Mouse (Mus musculus) left cerebral cortex, postnatal 4 days (tissue): ENCODE measurements around the gene Castor1. TPM values are rescaled to one million over a fixed set of nuclear protein-coding genes. Genes with fewer than 3 reads are reported as not detected.
"Not testable (repeated sequence)": the region's sequence is repeated elsewhere in the genome, so short reads cannot be mapped to it uniquely, and the experiment has no call there.

ENCODE experiments used
- DNase-seq: peaks from one replicate; pipeline ENCODE4 v3.0.0-alpha.2; 2022
- intact Hi-C: fragments of 180-260 bp; cut with DNase I; formaldehyde crosslinking; loops from one replicate; pipeline ENCODE4 v1.15.1; 2025
- total RNA-seq, 2 experiments: library from RNA; stranded (reverse); gene quantifications; 2 replicates each; pipeline ENCODE4 v1.2.3; 2021

Castor1 gene
- 1 to 10 TPM; 1.8 to 1.9 TPM for total RNA-seq

DNA sequence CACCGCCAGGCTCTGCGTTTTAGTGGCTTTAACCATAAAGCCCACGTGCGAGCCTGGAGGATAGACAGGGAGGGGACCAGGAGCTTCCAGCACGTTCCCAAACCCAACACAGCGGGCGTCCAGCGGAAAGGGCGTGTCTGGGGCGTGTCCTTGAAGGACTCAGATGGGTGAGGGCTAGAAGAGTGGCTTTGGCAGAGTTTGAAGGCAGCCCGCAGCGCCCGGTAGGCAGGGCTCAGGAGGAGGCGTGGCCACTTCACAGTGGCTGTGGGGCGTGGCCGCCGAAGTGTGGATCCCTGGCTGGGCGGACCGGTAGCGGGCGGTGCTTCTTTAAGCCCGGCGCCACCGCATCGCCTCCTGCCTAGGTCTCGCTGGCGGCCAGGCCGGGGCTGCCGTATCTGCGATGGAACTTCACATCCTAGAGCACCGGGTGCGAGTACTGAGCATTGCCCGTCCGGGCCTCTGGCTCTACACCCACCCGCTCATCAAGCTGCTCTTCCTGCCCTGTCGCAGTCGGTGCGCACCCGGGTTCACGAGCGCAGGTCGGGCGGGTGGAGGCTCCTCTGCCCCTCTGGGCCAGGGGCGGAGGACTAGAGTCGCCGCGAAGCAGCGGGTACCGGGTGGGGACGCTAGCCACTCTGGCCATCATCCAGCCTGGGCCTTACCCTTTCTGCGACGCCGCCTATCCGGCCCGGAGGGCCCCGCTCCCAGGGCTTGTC lies at the start of gene Castor1:
Gene Castor1, plus strand, starts transcription at position 312 of the 716 bp plus-strand sequence.
- intact Hi-C loops: loop anchor here (2.0 kb wide), 1 partner anchor 83 kb away; the partner anchor contains the start of gene Rnf215
- peak; percentile 57 for DNase-seq

- peak; percentile 44 for DNase-seq
- intact Hi-C loops: no loop called here
These were observed 43.4 kb upstream of the Castor1 start for GRCm38 (mm10) chr11:4174586-4174985.

DNA sequence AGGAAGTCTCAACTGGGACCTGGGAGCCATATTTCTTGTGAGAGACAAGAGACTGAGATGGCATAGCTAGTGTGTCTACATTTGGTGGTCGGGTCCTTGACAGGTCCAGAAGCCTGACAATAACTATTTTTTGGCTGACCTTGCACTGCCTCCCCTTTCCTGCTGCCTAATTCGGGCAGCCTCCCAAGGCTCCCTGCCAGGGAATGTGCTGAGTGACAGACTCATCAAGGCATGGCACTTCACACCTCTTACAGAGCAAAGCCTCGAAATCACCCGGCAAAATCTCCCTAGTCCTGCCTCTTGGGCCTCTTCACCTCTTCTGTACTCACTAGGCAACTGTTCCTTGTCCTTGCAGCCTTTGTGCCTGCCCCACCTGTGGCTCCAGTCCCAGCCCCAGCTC lies 40.3 kb upstream of the Castor1 start:
- intact Hi-C loops: no loop called here
- DNase-seq: no peak

GRCm38 (mm10) chr11:4182061-4182460 lies 36.0 kb upstream of the Castor1 start:
- no peak for DNase-seq
- intact Hi-C loops: no loop called here

GRCm38 (mm10) chr11:4183511-4183910 lies 34.5 kb upstream of the Castor1 start:
- intact Hi-C loops: no loop called here
- no peak for DNase-seq

- DNase-seq: no peak
- intact Hi-C loops: no loop called here
These were observed 33.6 kb upstream of the Castor1 start for GRCm38 (mm10) chr11:4184251-4184952.

GRCm38 (mm10) chr11:4185480-4185879 lies 32.5 kb upstream of the Castor1 start:
- DNase-seq, intact Hi-C loops: not testable (repeated sequence)

- intact Hi-C loops: no loop called here
These were observed 31.3 kb upstream of the Castor1 start, which contains the start of gene Tbc1d10a for GRCm38 (mm10) chr11:4186486-4187317. Tbc1d10a (plus strand) TSS chr11:4186789.

GRCm38 (mm10) chr11:4187318-4187700 lies 30.7 kb upstream of the Castor1 start:
- intact Hi-C loops: no loop called here
- peak; percentile 10 for DNase-seq

More at GRCm38 (mm10) chr11:4186486-4187317, 31.3 kb upstream of the Castor1 start, which contains the start of gene Tbc1d10a:
- DNase-seq: peak; percentile 99

- intact Hi-C loops: no loop called here
- no peak for DNase-seq
These were observed 28.8 kb upstream of the Castor1 start for GRCm38 (mm10) chr11:4189182-4189581.

GRCm38 (mm10) chr11:4190677-4191076 lies 27.3 kb upstream of the Castor1 start:
- intact Hi-C loops: no loop called here
- DNase-seq: no peak

DNA sequence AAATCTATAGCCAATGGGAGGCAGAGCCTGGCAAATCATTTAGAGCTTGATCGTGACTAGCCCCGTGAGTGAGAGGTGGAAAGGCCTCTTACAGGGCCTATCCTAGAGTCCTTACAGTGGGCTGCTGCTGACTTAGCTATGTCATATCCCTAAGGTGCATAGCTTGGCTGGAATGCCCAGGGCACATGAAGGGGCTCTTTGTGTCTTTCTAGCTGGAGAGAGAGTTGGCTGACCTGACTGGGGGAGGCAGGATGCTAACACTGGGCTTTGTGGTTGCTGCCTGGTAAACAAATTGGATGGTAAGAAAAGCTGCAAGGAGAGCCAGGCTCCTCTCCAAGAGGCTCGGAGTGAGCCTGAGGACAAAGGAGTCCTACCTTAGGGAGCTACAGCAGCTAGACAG lies 25.3 kb upstream of the Castor1 start:
- intact Hi-C loops: no loop called here
- no peak for DNase-seq

DNA sequence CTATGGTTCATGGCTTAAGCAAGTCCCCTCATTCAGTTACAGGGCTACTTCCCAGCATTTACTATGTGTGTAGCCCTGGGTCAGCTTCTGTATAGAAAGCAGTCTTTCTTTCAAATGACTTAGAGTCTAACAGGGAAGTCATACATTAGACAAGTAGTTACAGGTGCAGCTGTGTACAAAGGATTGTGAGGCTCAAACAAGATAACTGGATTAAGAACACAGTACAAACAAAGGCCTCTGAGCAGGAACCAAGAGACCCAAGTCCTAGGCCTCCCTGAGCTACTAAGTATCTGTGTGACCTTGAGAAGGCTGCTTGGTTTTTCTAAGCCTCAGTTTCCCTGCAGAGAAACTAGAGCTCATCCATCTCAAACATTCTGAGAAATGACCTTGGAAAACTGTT lies 24.6 kb upstream of the Castor1 start:
- DNase-seq: no peak
- intact Hi-C loops: no loop called here

GRCm38 (mm10) chr11:4195597-4196031 lies 22.4 kb upstream of the Castor1 start:
- intact Hi-C loops: no loop called here
- no peak for DNase-seq

- no peak for DNase-seq
- intact Hi-C loops: no loop called here
These were observed 21.4 kb upstream of the Castor1 start for GRCm38 (mm10) chr11:4196636-4197035.

DNA sequence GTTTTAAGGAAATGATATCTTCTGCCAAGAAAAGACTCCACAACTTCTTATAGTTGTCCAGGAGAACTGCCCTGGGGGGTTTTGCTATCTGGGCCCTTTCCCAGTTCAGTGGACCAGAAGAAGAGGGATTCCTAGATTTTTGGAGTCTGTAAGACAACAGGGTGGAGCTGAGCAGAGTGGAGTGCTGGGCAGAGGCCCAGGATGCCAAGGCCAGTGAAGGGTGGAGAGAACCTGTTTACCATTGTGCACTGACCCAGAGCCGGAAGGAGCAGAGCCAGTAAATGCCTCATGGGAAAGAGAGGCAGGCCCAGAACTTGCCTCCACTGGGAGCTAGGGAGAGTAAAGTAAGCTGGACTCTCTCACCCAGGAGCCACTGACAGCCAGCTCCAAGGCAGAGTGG lies 20.3 kb upstream of the Castor1 start:
- intact Hi-C loops: no loop called here
- DNase-seq: no peak

- intact Hi-C loops: no loop called here
- DNase-seq: peak; percentile 33
These were observed 15.9 kb upstream of the Castor1 start for GRCm38 (mm10) chr11:4201981-4202700.

- intact Hi-C loops: no loop called here
- no peak for DNase-seq
These were observed 14.9 kb upstream of the Castor1 start for GRCm38 (mm10) chr11:4202995-4203704.

DNA sequence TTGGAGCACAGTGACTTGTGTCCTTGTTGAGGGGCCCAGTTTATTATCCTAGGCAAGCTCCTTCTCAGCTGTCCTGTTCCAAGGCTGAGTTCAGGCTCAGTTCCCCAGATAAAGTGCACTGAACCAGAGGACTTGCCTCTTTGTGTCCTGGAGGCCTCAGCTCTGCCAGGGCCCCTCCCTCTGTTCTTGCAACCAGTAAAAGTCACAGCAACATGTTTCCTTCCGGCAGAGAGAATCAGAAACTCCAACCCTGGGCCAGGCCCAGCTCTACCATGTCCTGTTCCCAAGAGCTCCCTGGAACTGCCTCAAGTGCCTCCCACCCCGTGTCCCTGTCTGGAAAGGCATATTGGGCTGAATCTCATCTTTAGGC lies 14.3 kb upstream of the Castor1 start:
- intact Hi-C loops: no loop called here
- DNase-seq: peak; percentile 25

- intact Hi-C loops: no loop called here
- no peak for DNase-seq
These were observed 12.8 kb upstream of the Castor1 start for GRCm38 (mm10) chr11:4205097-4205655.
